Mouse (Mus musculus): ENCODE results near the gene Gas7.

GRCm38 (mm10) chr11:67549306-67549705, 94.1 kb downstream of the Gas7 start:
- TF ChIP-seq HCFC1 (IDR thresholded peaks at IDR 0.05; ENCODE audit: borderline replicate concordance, insufficient read depth, low read length) = no peak
- no peak for TF ChIP-seq ZNF384 (IDR thresholded peaks at IDR 0.05; ENCODE audit: low read depth, low read length)
- TF ChIP-seq CHD2 (IDR thresholded peaks at IDR 0.05; ENCODE audit: low read depth, low read length) = no peak
- no peak for TF ChIP-seq ZC3H11A (IDR thresholded peaks at IDR 0.05; ENCODE audit: borderline replicate concordance, low read depth, low read length)
- no peak for TF ChIP-seq MAFK (IDR thresholded peaks at IDR 0.05; ENCODE audit: insufficient read depth, low read depth, low read length)

All from ES-E14 (cell line).